Mouse (Mus musculus) CD4-positive, CD25-positive, alpha-beta regulatory T cell, adult 2 months (primary cell): ENCODE data around the gene Col4a1.
A peak's percentile ranks its signal among the peaks of the same experiment; 100 is the strongest.

Experiments
- DNase-seq: peaks from one replicate; pipeline ENCODE4 v3.0.0-alpha.2; 2012; ENCODE audit warnings: low read depth, low spot score

Col4a1 gene

DNA sequence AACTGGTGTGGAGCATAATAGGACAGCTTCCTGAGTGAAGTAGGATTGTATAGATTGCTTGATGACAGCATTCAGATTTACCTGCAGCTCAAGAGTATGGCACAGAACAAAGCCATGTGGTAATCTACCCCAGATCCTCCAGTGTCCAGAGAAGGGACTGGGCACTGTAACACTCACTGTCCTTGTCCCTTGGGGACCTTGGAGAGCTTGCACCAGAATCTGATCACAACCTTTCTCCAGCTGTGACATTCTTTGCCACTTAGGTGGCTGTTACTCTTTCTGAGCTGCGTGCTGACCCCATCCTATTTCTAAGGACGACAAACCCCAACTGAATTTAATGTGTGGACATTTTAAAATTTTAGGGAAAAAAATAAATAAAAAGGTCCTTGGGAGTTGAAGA is 46.2 kb downstream of the Col4a1 start:
- DNase-seq, result no peak

DNA sequence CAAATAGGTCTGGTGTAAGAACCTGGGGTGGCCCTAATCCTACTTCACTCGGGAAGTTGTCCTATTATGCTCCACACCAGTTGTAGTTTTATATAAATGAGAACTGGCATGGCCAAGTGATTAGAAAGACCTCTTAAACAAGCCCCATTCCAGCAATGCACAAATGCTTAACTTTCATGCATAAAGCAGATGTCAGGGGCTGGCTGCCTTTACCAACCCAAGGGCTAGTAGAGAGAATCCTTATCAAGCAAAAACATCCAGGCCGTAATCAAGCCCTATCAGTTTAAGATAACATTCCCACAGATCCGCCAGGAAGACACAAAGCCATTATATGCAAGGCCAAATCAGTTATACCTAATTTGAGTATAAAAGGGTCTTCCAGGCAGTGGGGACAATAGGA is 46.7 kb downstream of the Col4a1 start:
- no peak for DNase-seq

DNA sequence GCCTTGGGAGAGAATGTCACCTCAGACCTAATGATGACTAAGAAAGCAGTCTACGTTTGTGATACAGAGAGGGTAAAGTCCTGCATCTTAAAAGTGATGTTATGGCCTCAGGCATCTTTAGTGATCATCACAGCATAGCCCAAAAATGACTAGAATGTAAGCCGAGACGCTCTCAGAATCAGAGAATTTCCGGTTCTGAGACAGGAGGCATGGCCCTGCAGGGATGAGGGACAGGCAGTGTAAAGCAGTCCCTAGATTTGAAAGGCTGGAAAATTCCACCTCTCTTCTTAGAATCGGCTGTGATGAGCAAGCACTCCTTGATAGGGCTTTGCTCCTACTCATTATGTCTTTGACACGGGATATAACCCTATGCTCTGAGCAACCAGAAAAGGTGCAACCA is 48.8 kb downstream of the Col4a1 start:
- no peak for DNase-seq

DNA sequence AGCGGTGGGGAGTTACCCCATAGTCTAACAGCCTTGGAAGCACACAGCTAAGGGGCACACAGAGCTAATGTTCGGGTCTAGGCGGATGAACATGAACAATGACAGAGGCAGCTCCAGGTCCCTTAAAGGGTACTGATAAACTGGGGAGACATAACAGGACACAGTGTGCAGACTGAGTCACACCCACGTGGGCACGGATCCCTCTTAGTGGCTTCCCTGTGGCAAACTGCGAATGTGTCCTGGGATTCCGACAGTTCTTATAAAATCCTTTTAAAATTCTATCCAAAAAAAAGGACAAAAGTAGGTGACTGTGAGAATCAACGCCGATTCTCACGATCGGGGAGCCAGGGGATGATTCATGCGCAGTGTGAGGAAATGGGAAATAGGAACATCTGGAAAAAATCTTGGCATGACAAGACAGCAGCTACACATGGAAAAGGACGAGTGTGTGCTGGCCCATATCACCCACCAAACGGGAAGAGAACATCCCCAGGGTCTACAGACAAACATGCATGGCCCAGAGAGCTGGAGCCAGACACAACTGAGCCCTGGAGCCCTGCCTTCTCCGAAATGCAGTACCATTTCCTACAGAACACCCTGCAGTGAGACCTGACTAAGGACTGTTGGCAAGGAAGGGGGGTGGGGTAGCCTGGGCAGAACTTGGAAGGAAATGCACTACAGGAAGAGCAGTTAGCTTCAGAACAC is 50.4 kb downstream of the Col4a1 start:
- no peak for DNase-seq

DNA sequence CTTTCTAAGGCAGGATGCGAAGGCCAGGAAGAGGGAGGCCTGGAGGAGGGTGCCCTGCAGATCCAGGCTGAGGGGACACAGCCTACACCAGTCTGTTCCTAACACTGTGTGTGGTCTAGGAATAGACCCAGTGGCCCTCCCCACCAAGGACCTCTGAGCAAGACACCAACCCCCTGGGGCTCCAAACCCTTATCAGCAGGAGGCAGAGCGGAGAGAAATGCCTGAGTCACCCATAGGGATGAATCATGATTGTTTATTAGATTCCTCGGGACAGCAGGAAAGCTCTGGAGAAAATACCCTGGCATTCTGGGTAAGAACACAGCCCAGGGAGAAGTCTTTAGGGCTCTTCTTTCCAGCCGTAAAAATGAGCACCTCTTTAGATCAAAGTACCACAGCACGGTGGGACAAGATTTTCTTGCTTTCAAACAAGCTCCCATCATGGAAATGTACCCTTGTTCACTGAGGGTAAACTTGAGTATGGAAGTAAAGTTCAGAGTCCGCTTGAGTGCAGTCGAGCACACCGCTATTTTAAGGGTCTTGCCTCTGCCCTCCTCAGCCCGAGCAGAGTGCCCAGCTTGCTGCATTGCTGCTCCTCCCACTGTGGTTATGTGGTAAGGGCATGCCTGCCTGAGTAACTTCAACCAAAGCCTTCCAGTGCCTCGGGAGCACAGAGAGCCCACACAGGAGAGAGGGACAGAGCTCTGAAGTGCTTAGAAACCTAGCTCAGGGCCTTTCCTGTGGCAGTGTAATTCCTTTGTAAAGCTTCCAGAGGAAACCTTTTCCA is 52.6 kb downstream of the Col4a1 start:
- DNase-seq, result no peak

- no peak for DNase-seq
These were observed 54.0 kb downstream of the Col4a1 start for GRCm38 (mm10) chr8:11258517-11259136.

- DNase-seq, result no peak
These were observed 55.3 kb downstream of the Col4a1 start for GRCm38 (mm10) chr8:11257079-11258017.

DNA sequence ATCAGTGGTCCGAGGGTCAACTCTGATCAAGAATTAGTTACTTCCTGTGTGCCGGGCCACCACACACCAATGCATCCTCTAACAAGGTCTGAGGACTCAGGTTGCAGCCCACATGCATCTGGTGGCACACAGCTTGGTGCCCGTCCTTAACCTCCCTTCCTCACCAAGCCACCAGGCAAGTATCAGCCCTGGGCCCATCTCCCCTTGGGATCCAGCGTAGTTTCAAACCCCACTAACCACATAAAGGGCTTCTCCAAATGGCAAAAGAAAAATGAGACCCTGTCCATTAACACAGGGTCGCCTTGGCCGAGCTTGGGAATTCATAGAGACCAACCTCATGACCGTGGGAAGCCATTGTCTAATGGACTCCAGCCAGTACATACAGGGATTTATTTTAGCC is 56.2 kb downstream of the Col4a1 start:
- DNase-seq, result no peak

DNA sequence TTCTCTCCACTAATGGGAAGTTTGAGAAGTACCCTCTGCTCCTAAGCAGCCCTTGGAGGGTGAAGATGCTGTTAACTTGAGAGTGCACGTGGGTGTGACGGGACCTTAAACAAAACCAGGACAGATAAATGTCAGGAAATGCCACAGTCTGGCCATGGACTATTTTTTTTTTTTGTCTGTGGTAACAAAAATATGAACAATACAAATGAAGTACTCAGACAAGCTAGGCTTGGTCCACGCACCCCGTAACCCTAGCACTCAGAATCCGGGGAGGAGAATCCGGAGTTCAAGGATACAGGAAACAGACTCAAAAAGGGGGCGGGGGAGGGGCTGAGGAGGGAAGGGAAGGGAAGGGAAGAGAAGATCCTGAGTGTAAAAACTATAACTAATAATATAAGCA is 56.9 kb downstream of the Col4a1 start:
- no peak for DNase-seq

- no peak for DNase-seq
These were observed 57.6 kb downstream of the Col4a1 start for GRCm38 (mm10) chr8:11254914-11255530.

DNA sequence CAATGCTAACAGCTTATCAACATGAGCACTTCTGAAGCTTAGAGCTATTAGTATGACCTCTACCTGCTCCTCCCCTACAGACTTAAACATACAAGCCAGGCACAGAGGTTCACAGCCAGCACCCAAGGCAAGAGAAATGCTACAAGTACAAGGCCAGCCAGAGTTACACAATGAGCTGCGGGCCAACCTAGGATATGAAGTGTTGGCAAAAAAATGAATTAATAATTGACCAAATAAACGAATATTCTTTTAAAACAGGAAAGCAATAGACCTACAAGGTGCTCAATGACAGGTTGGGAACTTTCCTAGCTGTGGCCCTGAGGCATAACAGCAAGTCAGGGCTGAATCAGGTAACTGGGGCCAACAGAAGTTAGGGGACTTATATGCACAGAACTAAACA is 58.1 kb downstream of the Col4a1 start:
- DNase-seq, result no peak

DNA sequence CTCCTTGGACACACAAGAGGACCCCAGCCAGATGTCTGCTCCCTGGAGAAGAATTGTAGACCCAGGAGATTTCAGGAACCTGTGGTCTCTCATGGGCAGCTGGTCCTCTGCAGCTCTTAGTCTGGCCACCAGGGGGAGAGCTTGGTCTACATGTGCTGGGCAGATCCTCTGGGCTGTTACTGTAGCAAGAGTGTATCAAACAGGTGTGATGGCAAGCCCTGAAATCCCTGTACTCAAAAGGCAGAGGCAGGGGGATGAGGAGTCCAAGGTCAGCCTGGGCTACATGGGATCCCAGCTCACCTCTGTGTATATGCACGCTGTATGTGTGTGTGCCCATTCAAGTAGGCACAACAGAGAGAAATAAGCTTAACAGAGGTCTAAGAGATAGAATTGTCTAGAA is 59.1 kb downstream of the Col4a1 start:
- peak; percentile 55 for DNase-seq

GRCm38 (mm10) chr8:11253041-11253440 is 59.6 kb downstream of the Col4a1 start:
- no peak for DNase-seq

DNA sequence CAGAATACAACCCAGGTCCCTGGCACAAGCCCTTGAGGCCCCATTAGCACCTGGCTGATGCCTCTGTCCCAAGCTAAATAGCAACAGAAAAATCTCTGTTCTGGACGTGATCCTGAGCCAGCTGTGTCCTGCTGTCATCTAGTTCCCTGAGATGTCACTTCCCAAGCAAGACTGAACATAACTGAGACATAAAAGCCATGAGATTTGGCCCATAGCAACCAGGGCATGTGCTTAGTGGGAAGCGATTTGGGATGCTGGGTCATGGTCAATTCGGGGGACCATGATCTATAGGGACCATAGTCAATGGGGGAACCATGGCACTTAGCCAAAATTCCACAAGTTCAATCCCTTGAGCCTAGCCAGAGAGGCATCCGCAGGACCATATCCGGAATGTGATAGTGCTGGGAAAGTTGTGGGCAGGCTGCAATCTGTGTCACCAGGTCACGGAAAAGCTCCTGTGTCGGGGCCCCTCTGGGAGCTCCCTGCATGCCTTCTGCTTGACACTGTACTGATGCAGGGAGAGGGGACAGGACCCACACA is 60.3 kb downstream of the Col4a1 start:
- DNase-seq, result no peak

DNA sequence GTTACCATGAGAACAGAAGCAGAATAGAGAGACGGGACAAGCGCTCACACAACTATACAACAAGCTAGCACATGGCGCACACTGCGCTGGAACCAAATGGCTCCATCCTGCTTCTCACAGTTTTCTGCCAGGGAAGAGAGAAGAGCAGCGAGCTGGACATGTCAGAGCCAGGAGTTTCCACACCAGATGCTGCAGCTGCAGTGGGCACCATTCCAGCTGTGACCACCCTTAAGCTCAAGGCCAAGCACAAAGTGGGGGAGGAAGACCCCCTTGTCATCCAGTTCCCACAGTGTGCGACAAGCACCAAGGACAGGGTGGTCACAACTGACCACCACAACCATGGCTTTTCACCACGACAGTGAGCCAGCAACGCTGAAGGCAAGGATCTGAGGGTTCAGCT is 62.5 kb downstream of the Col4a1 start:
- DNase-seq, result no peak

DNA sequence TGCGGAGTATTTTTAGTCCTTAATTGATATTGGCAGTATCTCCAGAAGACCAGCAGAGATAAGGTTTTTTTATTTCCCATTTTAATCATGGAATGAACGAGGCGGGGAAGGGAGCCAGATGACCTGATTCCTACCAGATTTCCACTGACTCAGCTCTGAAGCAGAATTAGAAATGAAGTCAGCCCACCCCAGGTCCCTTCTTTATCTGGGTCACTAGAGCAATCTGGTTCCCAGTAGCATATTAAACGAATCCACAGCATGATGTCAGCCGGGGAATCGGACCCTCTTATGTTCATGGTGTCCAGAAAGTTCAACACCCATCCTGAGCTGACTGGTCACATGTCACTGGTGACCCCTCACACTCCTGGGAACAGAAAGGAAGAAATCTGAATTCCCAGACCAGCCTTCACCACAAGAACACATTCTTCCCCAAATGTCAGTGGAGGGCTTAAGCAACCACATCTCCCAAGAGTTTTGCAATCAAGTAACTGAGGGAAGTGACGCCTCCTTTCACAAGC is 63.0 kb downstream of the Col4a1 start:
- no peak for DNase-seq

DNA sequence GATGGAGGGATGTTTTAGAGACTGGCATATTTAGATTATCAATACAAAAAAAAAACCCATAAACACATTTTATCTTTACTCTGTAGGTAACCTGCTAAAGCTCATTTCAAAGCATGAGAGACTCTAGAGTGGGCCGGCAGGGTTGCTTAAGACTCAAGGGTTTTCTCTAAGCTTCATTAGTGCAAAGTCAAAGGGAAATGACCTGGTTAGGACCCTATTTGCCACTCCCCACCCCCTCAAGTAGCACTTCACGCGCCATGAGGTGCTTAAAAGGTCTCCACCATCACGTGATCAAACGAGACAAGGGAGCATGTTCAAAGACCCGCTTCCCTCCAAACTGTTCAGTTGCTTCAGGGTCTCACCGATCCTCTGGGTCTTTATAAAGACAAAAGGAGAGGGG is 63.9 kb downstream of the Col4a1 start:
- DNase-seq, result no peak

- DNase-seq, result no peak
These were observed 71.1 kb downstream of the Col4a1 start for GRCm38 (mm10) chr8:11241488-11241887.

DNA sequence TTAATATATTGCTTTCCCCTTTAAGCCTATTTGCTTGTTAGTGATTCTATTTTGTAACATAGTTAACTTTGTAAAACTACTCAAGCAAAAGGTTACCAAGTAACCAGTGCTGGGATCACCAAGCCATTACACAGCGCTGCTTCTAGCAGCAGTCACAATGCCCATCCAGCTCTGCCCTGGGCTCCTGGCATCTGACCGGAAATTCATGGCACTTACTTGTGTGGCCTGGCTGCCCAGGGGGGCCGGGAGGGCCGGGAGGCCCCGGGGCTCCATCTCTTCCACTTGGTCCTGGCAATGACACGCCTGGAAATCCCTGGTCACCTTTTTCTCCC is 77.8 kb downstream of the Col4a1 start:
- no peak for DNase-seq

GRCm38 (mm10) chr8:11234151-11234878 is 78.3 kb downstream of the Col4a1 start:
- no peak for DNase-seq
